In genomic region chrX:7750432-7751116, GRCm38 (mm10) we compare ENCODE assay signal across 7 mouse cellular contexts. TPM values are rescaled to one million over a fixed set of nuclear protein-coding genes. Genes with fewer than 3 reads are reported as not detected.
DNase-seq lines count a peak whose midpoint lies in the region; ATAC-seq and TF ChIP-seq lines count a peak whose summit lies in the region.

TSS of gene Ccdc120 (minus strand) at chrX:7750905.

- H3K9me3 ChIP-seq in forebrain, embryonic 10.5 days = peaks cover 5% of the 10 kb centered on the region; the same call in 1 of the 2 replicates
- no peaks in the 10 kb centered on the region for H3K9me3 ChIP-seq in lung, postnatal 0 days (ENCODE audit: low read length)

- no peaks in the 10 kb centered on the region for H3K36me3 ChIP-seq in forebrain, embryonic 10.5 days (replicated peaks)
- H3K36me3 ChIP-seq in lung, postnatal 0 days (ENCODE audit: insufficient read depth, low read length) = no peaks in the 10 kb centered on the region

- no peaks in the 10 kb centered on the region for H3K27me3 ChIP-seq in forebrain, embryonic 10.5 days (ENCODE audit: poor library complexity, severe bottlenecking)
- H3K27me3 ChIP-seq in lung, postnatal 0 days (replicated peaks; ENCODE audit: insufficient read depth, low read length) = no peaks in the 10 kb centered on the region

- peak; percentile 58 for ATAC-seq in lung, postnatal 0 days

- peak within 1 kb of the TSS; percentile 90 for H3K27ac ChIP-seq in forebrain, embryonic 10.5 days
- H3K27ac ChIP-seq in lung, postnatal 0 days (ENCODE audit: low read length) = no peak within 1 kb of the TSS

- H3K4me3 ChIP-seq in forebrain, embryonic 10.5 days = peak within 1 kb of the TSS; percentile 74
- H3K4me3 ChIP-seq in lung, postnatal 0 days (ENCODE audit: low read depth, low read length) = peak within 1 kb of the TSS; percentile 52

- H3K4me1 ChIP-seq in forebrain, embryonic 10.5 days = peaks cover 9% of the 10 kb centered on the region
- H3K4me1 ChIP-seq in lung, postnatal 0 days (ENCODE audit: insufficient read depth, low read depth, low read length) = no peaks in the 10 kb centered on the region

- WGBS in forebrain, embryonic 10.5 days = 10% methylated on average over 54 of the region's 56 CpGs
- 8% methylated on average over 18 of the region's 56 CpGs for WGBS in lung, postnatal 0 days

- peak within 1 kb of the TSS; percentile 64 for H3K4me2 ChIP-seq in lung, postnatal 0 days (replicated peaks; ENCODE audit: low read depth, low read length)

- DNase-seq in NIH3T3 (ENCODE audit: low read depth) = peak; percentile 88
- DNase-seq in brain, adult 2 months (ENCODE audit: low read depth, low spot score) = peak; percentile 95
- peak; percentile 79 for DNase-seq in forebrain, embryonic 10.5 days (ENCODE audit: extremely low spot score, low spot score)
- DNase-seq in heart, postnatal 4 days = peak; percentile 67
- peak; percentile 68 for DNase-seq in layer of hippocampus, adult 9-11 months
- peak; percentile 71 for DNase-seq in lung, postnatal 0 days (ENCODE audit: low spot score)
- DNase-seq in right cerebral cortex, adult 18-20 months = peak; percentile 82

- no peak for TF ChIP-seq CTCF in lung, postnatal 0 days (IDR thresholded peaks at IDR 0.05)

- no peak within 1 kb of the TSS for H3K9ac ChIP-seq in lung, postnatal 0 days (replicated peaks; ENCODE audit: low read depth)

- TF ChIP-seq EP300 in lung, postnatal 0 days (IDR thresholded peaks at IDR 0.05) = no peak

RNA-seq across cellular contexts. Expression of gene Ccdc120, which starts in this region (rescaled TPM):
- 14.5 and 19.3 TPM in 2 replicates for polyA plus RNA-seq in forebrain, embryonic 10.5 days (2016; fragmentation: Nextera tagmentation; extraction: Ambion mirVana)
- 1 to 10 TPM; 1.2 to 3.0 TPM for total RNA-seq in heart, postnatal 4 days (2021)
- polyA plus RNA-seq in lung, postnatal 0 days (2015; fragmentation: Nextera tagmentation; extraction: Ambion mirVana) = 26.4 and 28.2 TPM in 2 replicates
